Mouse (Mus musculus): ENCODE results near the gene Fgf12. TPM values are rescaled to one million over a fixed set of nuclear protein-coding genes. Genes with fewer than 3 reads are reported as not detected.
A peak's percentile ranks its signal among the peaks of the same experiment; 100 is the strongest.

Gene Fgf12
- polyA plus RNA-seq, 1 experiment from 2014 or later = 0.87 TPM

MicroRNAs encoded within 50 kb of the gene (microRNA counts, 519-probe panel; counts per million panel counts)
- 473 counts per million, percentile 71 among the panel's probes with 10 or more counts for microRNA mmu-miR-690

Small RNAs within 50 kb of the gene (microRNA-seq; reads per million reads assigned to microRNA genes)
- not detected for gene Mir690 (ENCODE audit: borderline number of aligned reads)

Other genes with a start within 250 kb of the Fgf12 start
- gene Mb21d2, start 176.6 kb upstream of the Fgf12 start, polyA plus RNA-seq (2015; fragmentation: Nextera tagmentation; extraction: Ambion mirVana) = 1.2 and 1.6 TPM in 2 replicates

Measured in thymus, postnatal 0 days (tissue).